Mouse (Mus musculus) myocyte (in vitro differentiated cells): ENCODE measurements around the gene Rbms3. TPM values are rescaled to one million over a fixed set of nuclear protein-coding genes. Genes with fewer than 3 reads are reported as not detected.

Experiments used
- H3K27me3 ChIP-seq: one replicate; pipeline ENCODE4 v1.6.1; 2011; ENCODE audit not compliant: control insufficient read depth, insufficient read depth, insufficient read length
- H3K36me3 ChIP-seq: one replicate; pipeline ENCODE4 v1.6.1; 2011; ENCODE audit not compliant: control insufficient read depth, insufficient read depth
- H3K4me2 ChIP-seq: one replicate; pipeline ENCODE4 v1.6.1; 2011; ENCODE audit warnings: low read depth, control low read depth
- H3K4me3 ChIP-seq: one replicate; pipeline ENCODE4 v1.5.1; 2011; ENCODE audit warnings: mild to moderate bottlenecking, control low read depth, moderate library complexity
- H3K79me2 ChIP-seq: one replicate; pipeline ENCODE4 v1.6.1; 2011; ENCODE audit not compliant: control insufficient read depth, insufficient read depth
- H3ac ChIP-seq: one replicate; pipeline ENCODE4 v1.6.1; 2011; ENCODE audit not compliant: control insufficient read depth, insufficient read length
- CEBPB ChIP-seq: IDR thresholded peaks from 2 replicates; pipeline ENCODE4 v1.6.1; 2011; ENCODE audit warnings: mild to moderate bottlenecking, moderate library complexity; ENCODE audit not compliant: poor library complexity, insufficient read depth, severe bottlenecking
- E2F4 ChIP-seq: IDR thresholded peaks from one replicate; pipeline ENCODE4 v1.6.1; 2011; ENCODE audit warnings: mild to moderate bottlenecking, control low read depth, moderate library complexity; ENCODE audit not compliant: insufficient read depth
- MAX ChIP-seq: IDR thresholded peaks from one replicate; pipeline ENCODE4 v1.6.1; 2011; ENCODE audit warnings: low read depth, mild to moderate bottlenecking, control low read depth
- MYOD1 ChIP-seq, 3 experiments: IDR thresholded peaks; one replicate each; pipeline ENCODE4 v1.6.1; 2011; ENCODE audit warnings: control low read depth in 2 of 3, low read depth in 2 of 3, mild to moderate bottlenecking in 2 of 3, moderate library complexity in 1 of 3; ENCODE audit not compliant: insufficient read length in 2 of 3, control insufficient read depth in 1 of 3
- MYOG ChIP-seq, 3 experiments: IDR thresholded peaks; one replicate each; pipeline ENCODE4 v1.6.1; 2011; ENCODE audit warnings: control low read depth in 2 of 3, low read depth in 2 of 3, mild to moderate bottlenecking in 2 of 3; ENCODE audit not compliant: insufficient read length in 2 of 3, control insufficient read depth in 1 of 3, insufficient read depth in 1 of 3
- POLR2A ChIP-seq: IDR thresholded peaks from one replicate; pipeline ENCODE4 v1.6.1; 2011; ENCODE audit warnings: low read depth, mild to moderate bottlenecking, control low read depth, moderate library complexity; ENCODE audit not compliant: insufficient read length
- POLR2AphosphoS2 ChIP-seq: IDR thresholded peaks from one replicate; pipeline ENCODE4 v1.6.1; 2011; ENCODE audit warnings: low read depth, control low read depth; ENCODE audit not compliant: insufficient read length
- REST ChIP-seq: IDR thresholded peaks from one replicate; pipeline ENCODE4 v1.6.1; 2011; ENCODE audit warnings: mild to moderate bottlenecking, control low read depth, moderate library complexity; ENCODE audit not compliant: insufficient read depth, insufficient read length
- SRF ChIP-seq: IDR thresholded peaks from one replicate; pipeline ENCODE4 v1.6.1; 2011; ENCODE audit warnings: low read depth; ENCODE audit not compliant: control insufficient read depth, insufficient read length
- TCF12 ChIP-seq: IDR thresholded peaks from one replicate; pipeline ENCODE4 v1.6.1; 2011; ENCODE audit warnings: mild to moderate bottlenecking, control low read depth; ENCODE audit not compliant: poor library complexity, insufficient read depth, severe bottlenecking
- TCF3 ChIP-seq: IDR thresholded peaks from one replicate; pipeline ENCODE4 v1.6.1; 2011; ENCODE audit warnings: low read depth, control low read depth; ENCODE audit not compliant: insufficient read length
- USF1 ChIP-seq: IDR thresholded peaks from one replicate; pipeline ENCODE4 v1.6.1; 2011; ENCODE audit warnings: low read depth, mild to moderate bottlenecking, control low read depth, moderate library complexity
- polyA plus RNA-seq: library from polyadenylated mRNA; unstranded; fragments of >200 nt; fragmentation: generic; extraction: Trizol; gene quantifications from one replicate; pipeline ENCODE4 v1.2.1, GENCODE M21; 2012; ENCODE audit warnings: missing spikeins

Rbms3 gene
- polyA plus RNA-seq, 1 experiment = 4.5 TPM

- TF ChIP-seq POLR2AphosphoS2 = no peak
- TF ChIP-seq USF1 = no peak
- TF ChIP-seq MAX = no peak
- no peak for TF ChIP-seq MYOD1 (IDR thresholded peaks at IDR 0.05; ENCODE audit: control insufficient read depth in 1 of 3, insufficient read length in 2 of 3, low read depth in 2 of 3)
- no peak for TF ChIP-seq TCF3
- TF ChIP-seq E2F4 = no peak
- no peak for TF ChIP-seq POLR2A
- TF ChIP-seq SRF = no peak
- no peak for TF ChIP-seq MYOG (IDR thresholded peaks at IDR 0.05; ENCODE audit: control insufficient read depth in 1 of 3, insufficient read depth in 1 of 3, insufficient read length in 2 of 3, low read depth in 2 of 3)
- Histone ChIP-seq H3K36me3 (no peaks in the 10 kb centered on the region), H3ac (no peak overlapping the region), H3K79me2 (no peaks in the 10 kb centered on the region), H3K27me3 (no peaks in the 10 kb centered on the region), H3K4me2 (no peak overlapping the region), H3K4me3 (no peak overlapping the region)
These were observed 972.6 kb downstream of the Rbms3 start for GRCm38 (mm10) chr9:116657141-116657540.

GRCm38 (mm10) chr9:116651414-116651813, 978.3 kb downstream of the Rbms3 start:
- no peaks in the 10 kb centered on the region for H3K79me2 ChIP-seq
- H3K36me3 ChIP-seq = no peaks in the 10 kb centered on the region
- no peak overlapping the region for H3ac ChIP-seq
- no peaks in the 10 kb centered on the region for H3K27me3 ChIP-seq
- no peak overlapping the region for H3K4me3 ChIP-seq
- TF ChIP-seq MAX (no peak), MYOG (IDR thresholded peaks at IDR 0.05; ENCODE audit: control insufficient read depth in 1 of 3, insufficient read depth in 1 of 3, insufficient read length in 2 of 3, low read depth in 2 of 3) (no peak), POLR2A (no peak), POLR2AphosphoS2 (no peak), REST (no peak), CEBPB (no peak), SRF (no peak), USF1 (no peak), TCF12 (no peak), MYOD1 (IDR thresholded peaks at IDR 0.05; ENCODE audit: control insufficient read depth in 1 of 3, insufficient read length in 2 of 3, low read depth in 2 of 3) (no peak), TCF3 (no peak)
- no peak overlapping the region for H3K4me2 ChIP-seq

GRCm38 (mm10) chr9:116649955-116650354, 979.8 kb downstream of the Rbms3 start:
- H3K79me2 ChIP-seq = no peaks in the 10 kb centered on the region
- no peak overlapping the region for H3K4me2 ChIP-seq
- H3ac ChIP-seq = no peak overlapping the region
- H3K4me3 ChIP-seq = no peak overlapping the region
- H3K27me3 ChIP-seq = no peaks in the 10 kb centered on the region
- H3K36me3 ChIP-seq = no peaks in the 10 kb centered on the region
- TF ChIP-seq POLR2AphosphoS2 = no peak
- TF ChIP-seq MYOG (IDR thresholded peaks at IDR 0.05; ENCODE audit: control insufficient read depth in 1 of 3, insufficient read depth in 1 of 3, insufficient read length in 2 of 3, low read depth in 2 of 3) = no peak
- no peak for TF ChIP-seq MAX
- TF ChIP-seq CEBPB = no peak
- no peak for TF ChIP-seq TCF3
- no peak for TF ChIP-seq MYOD1 (IDR thresholded peaks at IDR 0.05; ENCODE audit: control insufficient read depth in 1 of 3, insufficient read length in 2 of 3, low read depth in 2 of 3)
- TF ChIP-seq TCF12 = no peak

GRCm38 (mm10) chr9:116649086-116649792, 980.5 kb downstream of the Rbms3 start:
- H3K79me2 ChIP-seq = no peaks in the 10 kb centered on the region
- H3K36me3 ChIP-seq = no peaks in the 10 kb centered on the region
- TF ChIP-seq POLR2AphosphoS2 (no peak), POLR2A (no peak), MYOG (IDR thresholded peaks at IDR 0.05; ENCODE audit: control insufficient read depth in 1 of 3, insufficient read depth in 1 of 3, insufficient read length in 2 of 3, low read depth in 2 of 3) (no peak), MYOD1 (IDR thresholded peaks at IDR 0.05; ENCODE audit: control insufficient read depth in 1 of 3, insufficient read length in 2 of 3, low read depth in 2 of 3) (no peak), REST (no peak), SRF (no peak), MAX (no peak), CEBPB (no peak), TCF3 (no peak), USF1 (no peak), E2F4 (no peak), TCF12 (no peak)
- H3K27me3 ChIP-seq = no peaks in the 10 kb centered on the region
- no peak overlapping the region for H3K4me3 ChIP-seq
- no peak overlapping the region for H3K4me2 ChIP-seq
- no peak overlapping the region for H3ac ChIP-seq
